Mouse (Mus musculus) brain, adult 2 months (tissue): ENCODE data around the gene Cela3b.

ENCODE experiments used
- DNase-seq: peaks from one replicate; pipeline ENCODE4 v3.0.0; 2011; ENCODE audit warnings: low read depth, low spot score

The Cela3b gene

GRCm38 (mm10) chr4:137375314-137376278 is 54.7 kb downstream of the Cela3b start:
- DNase-seq, result peak; percentile 81

DNA sequence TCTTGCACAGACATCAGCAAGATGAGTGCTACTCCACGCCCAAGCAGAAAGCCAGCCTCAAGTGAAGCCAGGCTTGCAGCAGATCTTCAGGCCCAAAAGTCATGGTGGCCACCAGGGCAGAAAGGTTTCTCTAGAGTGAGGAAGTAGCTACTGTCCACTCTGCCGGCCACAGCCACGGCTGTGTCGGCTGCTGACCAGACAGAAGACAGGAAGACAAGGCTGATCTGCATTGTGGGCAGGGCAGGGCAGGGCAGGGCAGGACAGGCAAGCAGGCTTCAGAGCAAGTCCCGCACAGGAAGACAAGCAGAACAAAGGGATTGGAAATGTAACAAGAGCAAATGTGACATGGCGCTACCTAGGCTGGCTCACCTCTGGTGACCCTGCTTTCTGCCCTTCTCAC is 56.6 kb downstream of the Cela3b start:
- DNase-seq, result no peak

GRCm38 (mm10) chr4:137371596-137372523 is 58.5 kb downstream of the Cela3b start:
- no peak for DNase-seq
